Mouse (Mus musculus) olfactory bulb, adult 2 months (tissue): ENCODE measurements at regions not wholly inside any gene's neighbourhood (a gene's known extent, or its start where the extent isn't known, plus 50 kb on each side); places are given as distances from the start of the nearest gene placed in this dataset.

Source experiments
- H3K27ac ChIP-seq: fragments of 200-500 bp; 2 replicates; pipeline ENCODE4 v1.5.1; 2012; ENCODE audit warnings: low read depth, low read length; ENCODE audit not compliant: insufficient read depth
- H3K4me1 ChIP-seq: fragments of 200-500 bp; 2 replicates; pipeline ENCODE4 v1.6.1; 2012; ENCODE audit warnings: low read length; ENCODE audit not compliant: control insufficient read depth, insufficient read depth
- H3K4me3 ChIP-seq: fragments of 200-500 bp; 2 replicates; pipeline ENCODE4 v1.5.1; 2012; ENCODE audit warnings: mild to moderate bottlenecking, low read depth, low read length, moderate library complexity; ENCODE audit not compliant: insufficient read depth
- CTCF ChIP-seq: fragments of 200-500 bp; IDR thresholded peaks from 2 replicates; pipeline ENCODE4 v1.5.1; 2012; ENCODE audit warnings: low read depth, mild to moderate bottlenecking, low read length, moderate library complexity; ENCODE audit not compliant: insufficient read depth
- POLR2A ChIP-seq: fragments of 200-500 bp; IDR thresholded peaks from 2 replicates; pipeline ENCODE4 v1.6.1; 2012; ENCODE audit warnings: mild to moderate bottlenecking, low read depth, low read length, moderate library complexity; ENCODE audit not compliant: insufficient read depth
- WGBS: fragments of 180-500 bp; shearing (Covaris S2); methylation state at CpG from one replicate; pipeline ENCODE4 v1.1.7; 2018; 5-methylcytosine and 5-hydroxymethylcytosine counted together

- 87% methylated on average over 5 of the region's 5 CpGs for WGBS
- TF ChIP-seq POLR2A (no peak), CTCF (no peak)
- no peak overlapping the region for H3K4me3 ChIP-seq
- no peak overlapping the region for H3K27ac ChIP-seq
- no peaks in the 10 kb centered on the region for H3K4me1 ChIP-seq
Measured at GRCm38 (mm10) chr3:131056893-131057660, 53.2 kb upstream of the Lef1 start.

- WGBS: 67% methylated on average over 13 of the region's 13 CpGs
- H3K4me3 ChIP-seq: no peak overlapping the region
- no peak overlapping the region for H3K27ac ChIP-seq
- no peaks in the 10 kb centered on the region for H3K4me1 ChIP-seq
- no peak for TF ChIP-seq CTCF
- no peak for TF ChIP-seq POLR2A
Measured at GRCm38 (mm10) chr3:131054241-131054972, 55.9 kb upstream of the Lef1 start.

GRCm38 (mm10) chr3:131047716-131048115 lies 62.6 kb upstream of the Lef1 start:
- no peak overlapping the region for H3K27ac ChIP-seq
- no peak for TF ChIP-seq POLR2A
- no peak for TF ChIP-seq CTCF
- H3K4me1 ChIP-seq: no peaks in the 10 kb centered on the region
- 86% methylated on average over 3 of the region's 3 CpGs for WGBS
- no peak overlapping the region for H3K4me3 ChIP-seq

- WGBS: 76% methylated on average over 5 of the region's 5 CpGs
- no peak overlapping the region for H3K27ac ChIP-seq
- no peak for TF ChIP-seq CTCF
- TF ChIP-seq POLR2A: no peak
- H3K4me1 ChIP-seq: no peaks in the 10 kb centered on the region
- no peak overlapping the region for H3K4me3 ChIP-seq
Measured at GRCm38 (mm10) chr3:131046412-131046811, 63.9 kb upstream of the Lef1 start.

GRCm38 (mm10) chr3:131040214-131040825 lies 70.0 kb upstream of the Lef1 start:
- no peaks in the 10 kb centered on the region for H3K4me1 ChIP-seq
- H3K4me3 ChIP-seq: no peak overlapping the region
- no peak overlapping the region for H3K27ac ChIP-seq
- TF ChIP-seq CTCF (no peak), POLR2A (no peak)
- WGBS: 59% methylated on average over 4 of the region's 4 CpGs

- H3K4me1 ChIP-seq: no peaks in the 10 kb centered on the region
- WGBS: 94% methylated on average over 5 of the region's 5 CpGs
- TF ChIP-seq CTCF (no peak), POLR2A (no peak)
- H3K4me3 ChIP-seq: no peak overlapping the region
- H3K27ac ChIP-seq: no peak overlapping the region
Measured at GRCm38 (mm10) chr3:131037095-131037494, 73.2 kb upstream of the Lef1 start.

- no peaks in the 10 kb centered on the region for H3K4me1 ChIP-seq
- no peak overlapping the region for H3K4me3 ChIP-seq
- H3K27ac ChIP-seq: no peak overlapping the region
- TF ChIP-seq POLR2A (no peak), CTCF (no peak)
- 78% methylated on average over 5 of the region's 5 CpGs for WGBS
Measured at GRCm38 (mm10) chr3:131034774-131035173, 75.5 kb upstream of the Lef1 start.

GRCm38 (mm10) chr3:131026336-131026735 lies 83.9 kb upstream of the Lef1 start:
- 95% methylated on average over 7 of the region's 7 CpGs for WGBS
- no peaks in the 10 kb centered on the region for H3K4me1 ChIP-seq
- H3K27ac ChIP-seq: no peak overlapping the region
- TF ChIP-seq POLR2A (no peak), CTCF (no peak)
- H3K4me3 ChIP-seq: no peak overlapping the region
